ENCODE assay signal across 10 mouse cellular contexts in the genomic region with DNA sequence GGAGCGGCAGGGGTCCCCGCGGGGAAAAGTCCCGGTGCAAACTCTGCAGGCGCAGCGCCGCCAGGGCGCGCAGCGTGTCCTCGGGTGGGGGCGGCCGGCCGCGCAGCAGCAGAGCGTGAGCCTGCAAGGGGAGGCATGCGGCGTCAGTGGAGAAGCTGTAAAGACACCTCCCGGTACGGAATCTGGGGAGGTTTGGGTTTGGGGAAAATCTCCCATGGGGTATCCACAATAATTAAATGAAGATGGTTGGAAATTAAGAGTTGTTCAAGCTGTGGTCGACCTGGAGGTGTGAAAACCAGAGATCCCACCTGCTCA. TPM values are rescaled to one million over a fixed set of nuclear protein-coding genes. Genes with fewer than 3 reads are reported as not detected.
A peak's percentile ranks its signal among the peaks of the same experiment; 100 is the strongest.
DNase-seq lines count a peak whose midpoint lies in the region; ATAC-seq and TF ChIP-seq lines count a peak whose summit lies in the region.
"Had no signal": no experiment of that assay in that cellular context is flagged by ENCODE, and none has a peak within 500 bp of the region (broad histone marks: within the 10 kb centered on the region; RNA-seq: fewer than 3 reads in every experiment).

No protein-coding gene starts in this region.

- DNase-seq in kidney, adult 8-10 months: no peak
- no peak for DNase-seq in embryonic facial prominence, embryonic 14.5 days (ENCODE audit: low spot score)
- no peak for DNase-seq in hindbrain, postnatal 0 days (ENCODE audit: low spot score)
- DNase-seq in urinary bladder, adult 2 months (ENCODE audit: low spot score): no peak
- DNase-seq in embryo, embryonic 11 days: no peak

- peak overlapping the region; percentile 34 for H3K4me3 ChIP-seq in kidney, embryonic 14.5 days (ENCODE audit: low read length)
- peak overlapping the region; percentile 39 for H3K4me3 ChIP-seq in embryonic facial prominence, embryonic 14.5 days (ENCODE audit: low read depth, low read length)
- H3K4me3 ChIP-seq in hindbrain, postnatal 0 days (ENCODE audit: low read length): peak overlapping the region; percentile 14; the same call in 1 of the 2 replicates
- peak overlapping the region; percentile 22 for H3K4me3 ChIP-seq in midbrain, embryonic 16.5 days (ENCODE audit: low read depth, low read length)

- peaks cover 52% of the 10 kb centered on the region for H3K36me3 ChIP-seq in kidney, embryonic 14.5 days (ENCODE audit: control insufficient read depth, insufficient read depth, low read length)
- peaks cover 66% of the 10 kb centered on the region for H3K36me3 ChIP-seq in embryonic facial prominence, embryonic 14.5 days (ENCODE audit: control insufficient read depth, insufficient read depth, low read length)
- peaks cover 21% of the 10 kb centered on the region; the same call in 1 of the 2 replicates for H3K36me3 ChIP-seq in hindbrain, postnatal 0 days (ENCODE audit: insufficient read depth, low read length)
- H3K36me3 ChIP-seq in midbrain, embryonic 16.5 days (ENCODE audit: control insufficient read depth, insufficient read depth, low read length): peaks cover 13% of the 10 kb centered on the region

- ATAC-seq in kidney, embryonic 14.5 days (ENCODE audit: low FRiP score, low TSS enrichment): no peak
- ATAC-seq in embryonic facial prominence, embryonic 14.5 days (ENCODE audit: low read depth): no peak
- ATAC-seq in hindbrain, postnatal 0 days: no peak
- no peak for ATAC-seq in midbrain, embryonic 16.5 days
- ATAC-seq in erythroid progenitor cell, adult 5-6 weeks (replicated peaks; ENCODE audit: low FRiP score, poor library complexity, severe bottlenecking): no peak
- ATAC-seq: Patski had no signal

- H3K27ac ChIP-seq in kidney, embryonic 14.5 days (ENCODE audit: low read depth, low read length): no peak overlapping the region
- H3K27ac ChIP-seq in embryonic facial prominence, embryonic 14.5 days (replicated peaks; ENCODE audit: low read depth, low read length): no peak overlapping the region
- no peak overlapping the region for H3K27ac ChIP-seq in hindbrain, postnatal 0 days
- H3K27ac ChIP-seq in midbrain, embryonic 16.5 days (ENCODE audit: low read length): no peak overlapping the region

- H3K27me3 ChIP-seq in kidney, embryonic 14.5 days (ENCODE audit: control insufficient read depth, insufficient read depth, low read length): peaks cover 48% of the 10 kb centered on the region
- H3K27me3 ChIP-seq in embryonic facial prominence, embryonic 14.5 days (replicated peaks; ENCODE audit: control insufficient read depth, insufficient read depth, low read length): peaks cover 68% of the 10 kb centered on the region
- H3K27me3 ChIP-seq in hindbrain, postnatal 0 days (ENCODE audit: insufficient read depth, low read length): peaks cover 31% of the 10 kb centered on the region
- H3K27me3 ChIP-seq in midbrain, embryonic 16.5 days (ENCODE audit: control insufficient read depth, insufficient read depth, low read depth, low read length): peaks cover 66% of the 10 kb centered on the region
- H3K27me3 ChIP-seq: Patski had no signal

- peak overlapping the region; percentile 28; the same call in 1 of the 2 replicates for H3K9ac ChIP-seq in kidney, embryonic 14.5 days (ENCODE audit: low read depth, low read length)
- peak overlapping the region; percentile 55 for H3K9ac ChIP-seq in embryonic facial prominence, embryonic 14.5 days (ENCODE audit: low read depth, low read length)
- no peak overlapping the region for H3K9ac ChIP-seq in hindbrain, postnatal 0 days (replicated peaks; ENCODE audit: low read length)
- no peak overlapping the region for H3K9ac ChIP-seq in midbrain, embryonic 16.5 days (ENCODE audit: low read depth, low read length)

- 11% methylated on average over 21 of the region's 21 CpGs for WGBS in kidney, embryonic 14.5 days
- 11% methylated on average over 20 of the region's 21 CpGs for WGBS in embryonic facial prominence, embryonic 14.5 days
- 37% methylated on average over 21 of the region's 21 CpGs for WGBS in hindbrain, postnatal 0 days
- WGBS in midbrain, embryonic 16.5 days: 9% methylated on average over 21 of the region's 21 CpGs

- H3K4me2 ChIP-seq in kidney, embryonic 14.5 days (replicated peaks; ENCODE audit: low read depth, low read length): peak overlapping the region; percentile 60
- peak overlapping the region; percentile 63 for H3K4me2 ChIP-seq in embryonic facial prominence, embryonic 14.5 days (ENCODE audit: low read depth, low read length)
- H3K4me2 ChIP-seq in hindbrain, postnatal 0 days (ENCODE audit: low read depth, low read length): peak overlapping the region; percentile 22; the same call in 1 of the 2 replicates
- peak overlapping the region; percentile 33 for H3K4me2 ChIP-seq in midbrain, embryonic 16.5 days (ENCODE audit: low read length)

- peaks cover 31% of the 10 kb centered on the region for H3K4me1 ChIP-seq in kidney, embryonic 14.5 days (ENCODE audit: control insufficient read depth, insufficient read depth, low read length)
- H3K4me1 ChIP-seq in embryonic facial prominence, embryonic 14.5 days (ENCODE audit: control insufficient read depth, insufficient read depth, low read length): peaks cover 14% of the 10 kb centered on the region
- peaks cover 8% of the 10 kb centered on the region; the same call in 1 of the 2 replicates for H3K4me1 ChIP-seq in hindbrain, postnatal 0 days (ENCODE audit: insufficient read depth, low read length)
- H3K4me1 ChIP-seq in midbrain, embryonic 16.5 days (ENCODE audit: control insufficient read depth, insufficient read depth, low read length): peaks cover 6% of the 10 kb centered on the region

- TF ChIP-seq CTCF in hindbrain, postnatal 0 days (IDR thresholded peaks at IDR 0.05; ENCODE audit: low read depth): no peak

- no peaks in the 10 kb centered on the region for H3K9me3 ChIP-seq in kidney, embryonic 14.5 days (ENCODE audit: control insufficient read depth, low read length)
- H3K9me3 ChIP-seq in embryonic facial prominence, embryonic 14.5 days (ENCODE audit: control insufficient read depth, low read length): no peaks in the 10 kb centered on the region
- no peaks in the 10 kb centered on the region for H3K9me3 ChIP-seq in hindbrain, postnatal 0 days (ENCODE audit: low read length)
- H3K9me3 ChIP-seq in midbrain, embryonic 16.5 days (replicated peaks; ENCODE audit: control insufficient read depth, low read length, poor library complexity, severe bottlenecking): no peaks in the 10 kb centered on the region

RNA-seq across cellular contexts. Expression of gene Cntnap1, which starts 6.0 kb away (rescaled TPM):
- polyA plus RNA-seq in kidney, embryonic 14.5 days (2014; fragmentation: Nextera tagmentation; extraction: Ambion mirVana): 1.7 and 2.1 TPM in 2 replicates
- 1.6 and 1.9 TPM in 2 replicates for polyA plus RNA-seq in embryonic facial prominence, embryonic 14.5 days (2014; fragmentation: Nextera tagmentation; extraction: Ambion mirVana)
- total RNA-seq in hindbrain, postnatal 0 days (2014; rRNA removed): 25.4 and 28.9 TPM in 2 replicates
- 5.8 and 6.5 TPM in 2 replicates for polyA plus RNA-seq in hindbrain, postnatal 0 days (2015; fragmentation: Nextera tagmentation; extraction: Ambion mirVana)
- 4.2 and 4.7 TPM in 2 replicates for polyA plus RNA-seq in midbrain, embryonic 16.5 days (2015; fragmentation: Nextera tagmentation; extraction: Ambion mirVana)
- polyA plus RNA-seq in urinary bladder, adult 2 months (2012; rRNA removed): 4.2 and 5.8 TPM in 2 replicates
- not detected in 2 replicates for total RNA-seq in erythroid progenitor cell, adult 5-6 weeks (2015; ENCODE audit: low replicate concordance)
- total RNA-seq in erythroid progenitor cell, adult 5-6 weeks (2017; ENCODE audit: low replicate concordance): not detected in 2 replicates

RNA-seq across cellular contexts. Expression of gene Plekhh3, which starts 6.8 kb away (rescaled TPM):
- polyA plus RNA-seq in kidney, embryonic 14.5 days (2014; fragmentation: Nextera tagmentation; extraction: Ambion mirVana): 17.0 and 17.9 TPM in 2 replicates
- polyA plus RNA-seq in embryonic facial prominence, embryonic 14.5 days (2014; fragmentation: Nextera tagmentation; extraction: Ambion mirVana): 17.7 and 20.9 TPM in 2 replicates
- total RNA-seq in hindbrain, postnatal 0 days (2014; rRNA removed): 26.7 and 32.3 TPM in 2 replicates
- 8.8 TPM in 2 replicates for polyA plus RNA-seq in hindbrain, postnatal 0 days (2015; fragmentation: Nextera tagmentation; extraction: Ambion mirVana)
- polyA plus RNA-seq in midbrain, embryonic 16.5 days (2015; fragmentation: Nextera tagmentation; extraction: Ambion mirVana): 6.5 and 7.6 TPM in 2 replicates
- 33.9 and 35.6 TPM in 2 replicates for polyA plus RNA-seq in urinary bladder, adult 2 months (2012; rRNA removed)
- total RNA-seq in erythroid progenitor cell, adult 5-6 weeks (2015; ENCODE audit: low replicate concordance): not detected in 2 replicates
- total RNA-seq in erythroid progenitor cell, adult 5-6 weeks (2017; ENCODE audit: low replicate concordance): not detected in 2 replicates

RNA-seq across cellular contexts. Expression of gene Tubg2, which starts 8.6 kb away (rescaled TPM):
- polyA plus RNA-seq in kidney, embryonic 14.5 days (2014; fragmentation: Nextera tagmentation; extraction: Ambion mirVana): 3.7 and 4.5 TPM in 2 replicates
- 6.6 and 8.4 TPM in 2 replicates for polyA plus RNA-seq in embryonic facial prominence, embryonic 14.5 days (2014; fragmentation: Nextera tagmentation; extraction: Ambion mirVana)
- total RNA-seq in hindbrain, postnatal 0 days (2014; rRNA removed): 29.7 and 40.8 TPM in 2 replicates
- 57.7 and 62.8 TPM in 2 replicates for polyA plus RNA-seq in hindbrain, postnatal 0 days (2015; fragmentation: Nextera tagmentation; extraction: Ambion mirVana)
- polyA plus RNA-seq in midbrain, embryonic 16.5 days (2015; fragmentation: Nextera tagmentation; extraction: Ambion mirVana): 62.9 and 71.4 TPM in 2 replicates
- polyA plus RNA-seq in urinary bladder, adult 2 months (2012; rRNA removed): 3.3 and 5.0 TPM in 2 replicates
- not detected in 2 replicates for total RNA-seq in erythroid progenitor cell, adult 5-6 weeks (2015; ENCODE audit: low replicate concordance)
- total RNA-seq in erythroid progenitor cell, adult 5-6 weeks (2017; ENCODE audit: low replicate concordance): not detected in 2 replicates
- total RNA-seq: monocyte, adult 5-6 weeks had no signal

RNA-seq across cellular contexts. Expression of gene Ccr10, which starts 10.9 kb away (rescaled TPM):
- 0.24 and 0.51 TPM in 2 replicates for polyA plus RNA-seq in kidney, embryonic 14.5 days (2014; fragmentation: Nextera tagmentation; extraction: Ambion mirVana)
- 0.28 TPM in 1 of 2 replicates, not detected in the other for polyA plus RNA-seq in embryonic facial prominence, embryonic 14.5 days (2014; fragmentation: Nextera tagmentation; extraction: Ambion mirVana)
- total RNA-seq in hindbrain, postnatal 0 days (2014; rRNA removed): 0.16 and 0.43 TPM in 2 replicates
- polyA plus RNA-seq in hindbrain, postnatal 0 days (2015; fragmentation: Nextera tagmentation; extraction: Ambion mirVana): 0.88 and 1.0 TPM in 2 replicates
- 0.47 and 0.62 TPM in 2 replicates for polyA plus RNA-seq in midbrain, embryonic 16.5 days (2015; fragmentation: Nextera tagmentation; extraction: Ambion mirVana)
- polyA plus RNA-seq in urinary bladder, adult 2 months (2012; rRNA removed): 0.19 and 0.21 TPM in 2 replicates
- not detected in 2 replicates for total RNA-seq in erythroid progenitor cell, adult 5-6 weeks (2015; ENCODE audit: low replicate concordance)
- not detected in 2 replicates for total RNA-seq in erythroid progenitor cell, adult 5-6 weeks (2017; ENCODE audit: low replicate concordance)

RNA-seq across cellular contexts. Expression of gene Tubg1, which starts 44.6 kb away (rescaled TPM):
- 81.9 and 95.4 TPM in 2 replicates for polyA plus RNA-seq in kidney, embryonic 14.5 days (2014; fragmentation: Nextera tagmentation; extraction: Ambion mirVana)
- polyA plus RNA-seq in embryonic facial prominence, embryonic 14.5 days (2014; fragmentation: Nextera tagmentation; extraction: Ambion mirVana): 55.7 and 60.2 TPM in 2 replicates
- total RNA-seq in hindbrain, postnatal 0 days (2014; rRNA removed): 59.3 and 68.3 TPM in 2 replicates
- polyA plus RNA-seq in hindbrain, postnatal 0 days (2015; fragmentation: Nextera tagmentation; extraction: Ambion mirVana): 71.5 and 72.8 TPM in 2 replicates
- 72.6 and 75.0 TPM in 2 replicates for polyA plus RNA-seq in midbrain, embryonic 16.5 days (2015; fragmentation: Nextera tagmentation; extraction: Ambion mirVana)
- polyA plus RNA-seq in urinary bladder, adult 2 months (2012; rRNA removed): 4.3 and 11.0 TPM in 2 replicates
- 29.3 and 38.2 TPM in 2 replicates for total RNA-seq in erythroid progenitor cell, adult 5-6 weeks (2015; ENCODE audit: low replicate concordance)
- total RNA-seq in erythroid progenitor cell, adult 5-6 weeks (2017; ENCODE audit: low replicate concordance): 30.8 and 40.7 TPM in 2 replicates

Comparison
In these comparisons a context has a peak if more than half of its experiments do, and no peak if none do; other contexts are left out.
1. H3K9ac ChIP-seq: peak in kidney, embryonic 14.5 days (single experiment) and embryonic facial prominence, embryonic 14.5 days (single experiment); none in hindbrain, postnatal 0 days (single experiment) and midbrain, embryonic 16.5 days (single experiment).
2. Peak in every context shown above with its lines, with median percentiles within 50 percentile points of each other: H3K4me2 ChIP-seq and H3K4me3 ChIP-seq.